Mouse (Mus musculus): Measurements from ENCODE around the gene Onecut3. TPM values are rescaled to one million over a fixed set of nuclear protein-coding genes. Genes with fewer than 3 reads are reported as not detected.

Onecut3 gene
- total RNA-seq, 1 experiment from 2014 or later: not detected

DNA sequence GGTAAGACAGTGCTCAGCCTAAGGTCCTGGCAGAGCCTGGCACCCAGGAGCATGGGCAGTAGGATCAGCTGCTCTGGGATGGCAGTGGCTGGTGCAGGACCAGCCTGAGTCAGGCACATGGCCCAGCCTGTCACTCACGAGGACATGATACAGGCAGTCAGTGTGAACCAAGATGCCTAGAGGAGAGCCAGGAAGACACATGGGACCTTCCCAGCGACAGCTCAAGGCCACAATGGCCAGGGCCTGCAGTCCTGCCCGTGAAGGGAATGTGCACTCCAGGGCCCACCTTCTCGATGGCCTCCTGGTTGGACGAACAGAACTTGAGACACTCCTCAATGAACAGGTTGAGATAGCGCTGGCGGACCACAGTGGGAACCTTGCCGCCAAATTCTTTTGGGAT is 51.0 kb downstream of the Onecut3 start:
- ATAC-seq (ENCODE audit: extremely low read depth, insufficient number of reproducible peaks, low FRiP score, poor library complexity, severe bottlenecking): no peak

DNA sequence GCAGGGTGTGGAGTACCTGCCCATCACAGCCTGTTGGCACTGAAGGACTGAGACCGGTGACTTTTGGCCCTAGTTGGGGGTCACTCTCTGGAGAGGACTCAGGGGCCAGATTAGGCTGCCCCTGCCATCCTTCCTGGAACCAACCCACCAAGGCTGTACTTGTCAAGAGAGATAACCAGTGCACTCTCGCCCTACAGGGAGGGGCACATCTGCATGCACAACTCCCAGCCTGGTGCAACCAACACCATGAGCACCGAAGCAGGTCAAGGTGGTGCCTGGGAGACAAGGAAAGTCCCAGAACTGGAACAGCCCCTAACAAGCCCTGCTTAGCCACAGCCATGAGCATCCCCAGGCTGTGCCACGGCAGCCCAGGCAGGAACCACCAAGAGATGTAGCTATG is 52.3 kb downstream of the Onecut3 start:
- ATAC-seq (ENCODE audit: extremely low read depth, insufficient number of reproducible peaks, low FRiP score, poor library complexity, severe bottlenecking): no peak

DNA sequence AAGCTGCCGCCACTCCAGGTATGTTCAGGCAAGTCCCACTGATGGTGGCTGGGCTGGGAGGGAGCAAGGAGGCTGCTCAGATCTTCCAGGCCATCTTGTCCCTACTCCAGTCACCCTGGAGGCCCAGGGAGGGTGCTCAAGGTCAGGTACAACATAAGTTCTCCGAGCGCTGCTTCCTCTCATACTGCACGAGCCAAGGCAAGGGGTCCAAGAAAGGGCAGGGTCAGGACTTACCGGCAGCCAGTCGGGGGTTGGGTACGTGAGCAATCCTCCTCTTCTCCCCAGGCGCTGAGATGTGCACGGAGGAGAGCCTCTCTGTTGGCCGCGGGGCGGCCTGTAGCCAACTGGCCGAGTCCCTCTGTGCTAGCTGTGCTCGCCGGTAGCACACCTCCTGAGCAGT is 52.9 kb downstream of the Onecut3 start:
- no peak for ATAC-seq (ENCODE audit: extremely low read depth, insufficient number of reproducible peaks, low FRiP score, poor library complexity, severe bottlenecking)

DNA sequence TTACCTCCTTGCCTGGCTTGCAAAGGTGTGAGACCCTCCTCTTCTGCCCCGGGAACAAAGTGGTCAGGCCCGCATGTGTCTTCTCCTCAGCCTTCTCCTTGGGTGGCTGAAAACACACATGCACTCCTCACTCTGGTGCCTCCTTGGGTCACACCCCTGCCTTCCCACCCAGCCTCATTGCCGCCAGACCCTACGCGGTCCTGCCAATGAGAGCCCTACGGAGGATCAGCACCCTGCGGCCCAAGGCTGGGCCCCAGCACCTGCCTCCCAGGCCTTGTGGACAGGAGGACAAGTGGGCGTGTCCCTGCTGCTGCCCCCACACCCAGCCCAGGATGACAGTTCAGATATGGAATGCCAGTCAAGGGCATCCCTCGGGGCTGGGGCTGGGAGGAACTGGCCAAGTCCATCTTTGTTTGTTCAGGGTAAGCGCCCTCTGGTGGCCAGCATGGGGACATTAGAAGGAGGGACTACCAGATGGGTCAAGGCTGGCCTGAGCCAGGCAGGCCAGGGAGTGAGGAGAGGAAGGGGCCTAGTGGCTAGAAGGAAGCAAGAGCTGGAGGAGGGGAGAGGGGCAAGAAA is 53.9 kb downstream of the Onecut3 start:
- ATAC-seq (ENCODE audit: extremely low read depth, insufficient number of reproducible peaks, low FRiP score, poor library complexity, severe bottlenecking): peak; percentile 31; the same call in 1 of the 2 replicates

DNA sequence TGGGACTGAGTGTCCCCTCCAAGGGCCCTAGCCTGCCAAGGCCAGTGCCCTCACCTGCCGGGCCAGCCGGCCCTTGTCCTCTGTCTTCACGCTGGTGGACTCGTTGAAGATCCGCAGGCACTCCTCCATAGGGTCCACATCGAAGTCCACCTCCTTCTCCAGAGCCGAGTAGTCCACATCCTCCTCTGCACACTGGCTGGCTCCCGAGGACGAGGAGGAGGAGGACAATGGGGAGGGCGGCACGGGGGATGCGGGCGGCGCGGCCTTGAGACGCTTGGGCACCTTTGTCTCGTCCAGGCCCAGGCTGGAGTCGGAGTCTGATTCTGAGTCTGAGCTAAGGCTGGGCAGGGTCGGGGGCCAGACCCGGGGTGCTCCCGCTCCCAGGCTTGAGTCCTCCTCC is 54.6 kb downstream of the Onecut3 start:
- no peak for ATAC-seq (ENCODE audit: extremely low read depth, insufficient number of reproducible peaks, low FRiP score, poor library complexity, severe bottlenecking)

DNA sequence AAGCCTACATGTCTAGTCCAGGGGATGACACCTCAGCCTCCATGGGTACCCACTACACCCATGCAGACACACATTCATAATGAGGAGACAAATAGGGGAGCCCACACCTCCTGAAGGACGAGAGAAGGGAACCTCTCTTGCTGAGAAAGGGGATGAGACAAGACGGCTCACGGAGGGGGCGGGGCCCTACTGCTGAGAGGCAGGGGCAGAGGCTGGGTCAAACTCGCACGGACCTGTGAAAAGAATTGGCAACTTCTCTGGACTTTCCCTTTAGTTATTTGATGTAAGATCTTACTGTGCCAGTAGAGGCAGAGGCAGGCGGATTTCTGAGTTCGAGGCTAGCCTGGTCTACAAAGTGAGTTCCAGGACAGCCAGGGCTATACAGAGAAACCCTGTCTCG is 57.7 kb downstream of the Onecut3 start:
- no peak for ATAC-seq (ENCODE audit: extremely low read depth, insufficient number of reproducible peaks, low FRiP score, poor library complexity, severe bottlenecking)

DNA sequence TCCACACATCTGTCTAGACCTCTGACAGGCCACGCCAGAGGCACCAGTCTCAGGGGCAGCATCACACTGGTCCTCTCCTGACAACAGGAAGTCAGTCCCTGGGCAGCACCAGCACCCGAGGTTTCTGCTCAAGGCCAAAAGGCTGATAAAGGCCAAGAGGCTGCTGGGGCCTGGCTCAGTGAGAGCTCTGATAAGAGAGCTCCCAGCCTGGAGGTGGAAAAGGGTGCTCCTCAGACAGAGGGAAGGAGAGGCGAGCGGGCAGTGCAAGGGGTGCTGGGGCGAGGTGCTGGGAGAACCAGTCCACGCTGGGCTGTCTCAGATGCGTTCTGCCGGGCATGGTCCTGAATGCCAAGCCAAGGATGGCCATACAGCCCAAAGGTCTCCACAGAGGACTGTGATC is 58.9 kb downstream of the Onecut3 start:
- ATAC-seq (ENCODE audit: extremely low read depth, insufficient number of reproducible peaks, low FRiP score, poor library complexity, severe bottlenecking): no peak

DNA sequence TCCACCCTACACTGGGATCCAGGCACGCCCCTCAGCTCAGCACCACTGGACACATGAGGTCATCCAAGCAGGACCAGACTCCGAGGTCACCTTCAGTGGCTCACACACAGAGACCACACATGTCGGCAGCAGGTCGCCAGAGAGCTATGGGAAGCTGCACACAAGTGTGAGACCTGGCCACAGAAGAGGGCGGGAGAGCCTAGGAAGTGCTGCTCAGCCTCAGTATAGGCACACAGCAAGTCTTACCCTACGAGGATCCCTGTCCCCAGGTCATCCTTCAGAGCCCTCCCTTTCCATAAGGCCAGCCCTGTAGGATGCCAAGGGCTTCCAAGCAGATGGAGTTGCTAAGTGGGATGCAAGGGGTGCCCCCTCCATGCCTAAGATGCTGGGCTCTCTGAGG is 59.4 kb downstream of the Onecut3 start:
- no peak for ATAC-seq (ENCODE audit: extremely low read depth, insufficient number of reproducible peaks, low FRiP score, poor library complexity, severe bottlenecking)

DNA sequence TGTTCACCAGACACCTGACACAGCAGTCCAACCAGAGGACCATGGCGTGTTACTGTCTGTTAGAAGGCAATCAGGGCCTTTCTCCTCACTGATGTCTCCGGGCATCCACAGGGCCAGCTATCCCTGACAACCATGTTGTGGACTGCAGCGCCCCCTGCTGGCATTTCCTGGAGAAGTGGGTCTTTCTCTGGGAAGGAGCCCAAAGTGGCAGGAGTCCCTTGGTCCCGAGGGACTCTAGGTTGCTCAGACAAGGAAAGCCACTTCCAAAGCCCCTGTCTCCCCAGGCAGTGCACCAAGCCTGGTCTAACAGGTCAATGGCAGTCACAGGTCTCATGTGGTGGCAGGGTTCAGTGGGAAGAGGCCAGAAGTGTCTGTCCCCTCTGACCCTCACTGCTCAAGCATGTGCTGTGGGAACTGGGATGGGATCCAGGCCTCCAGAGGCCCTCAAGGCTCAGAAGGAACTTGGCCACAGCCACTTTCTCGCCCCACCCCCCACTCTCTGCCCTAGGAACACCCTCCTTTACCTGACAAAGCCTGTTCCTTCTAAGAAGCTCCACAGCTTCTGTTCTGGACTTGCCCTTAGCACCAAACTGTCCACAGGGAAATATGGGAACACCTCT is 62.8 kb downstream of the Onecut3 start:
- no peak for ATAC-seq (ENCODE audit: extremely low read depth, insufficient number of reproducible peaks, low FRiP score, poor library complexity, severe bottlenecking)

DNA sequence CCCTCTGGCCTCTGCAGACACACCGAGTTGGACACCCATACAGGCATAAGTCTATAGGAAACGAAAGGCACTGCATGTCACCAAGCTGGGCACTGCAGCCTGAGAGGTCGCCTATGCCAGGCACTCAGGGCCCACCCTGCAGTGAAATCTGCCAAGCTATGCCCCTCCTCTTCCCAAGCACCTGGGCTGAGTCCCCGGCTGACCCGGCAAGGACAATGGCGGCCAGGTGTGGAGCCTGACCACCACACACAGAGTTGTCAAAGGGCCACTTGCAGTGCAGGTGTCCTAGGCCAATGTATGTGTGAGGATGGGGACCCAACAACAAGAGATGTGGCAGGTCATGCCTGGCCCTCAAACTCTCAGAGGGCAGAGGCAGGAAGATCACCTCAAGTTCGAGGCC is 64.8 kb downstream of the Onecut3 start:
- no peak for ATAC-seq (ENCODE audit: extremely low read depth, insufficient number of reproducible peaks, low FRiP score, poor library complexity, severe bottlenecking)

DNA sequence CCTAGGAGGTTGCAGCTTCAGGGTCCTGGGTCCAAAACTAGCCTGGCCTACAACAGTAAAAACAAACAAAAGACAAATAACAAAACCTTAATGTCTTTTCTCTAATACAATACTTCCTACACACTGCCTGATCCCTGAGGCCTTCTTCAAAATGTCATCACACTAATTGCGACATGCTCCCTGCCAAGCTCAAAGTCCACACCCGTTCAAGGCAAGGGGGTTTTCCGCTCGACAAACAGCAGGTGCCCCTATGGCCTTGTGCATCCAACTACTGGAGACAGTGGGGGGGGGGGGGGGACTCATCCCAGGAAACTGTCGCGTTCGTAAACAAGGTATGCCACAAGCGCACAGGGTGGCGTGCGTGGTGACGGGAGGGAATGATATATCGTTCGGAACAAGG is 66.0 kb downstream of the Onecut3 start:
- ATAC-seq (ENCODE audit: extremely low read depth, insufficient number of reproducible peaks, low FRiP score, poor library complexity, severe bottlenecking): no peak

DNA sequence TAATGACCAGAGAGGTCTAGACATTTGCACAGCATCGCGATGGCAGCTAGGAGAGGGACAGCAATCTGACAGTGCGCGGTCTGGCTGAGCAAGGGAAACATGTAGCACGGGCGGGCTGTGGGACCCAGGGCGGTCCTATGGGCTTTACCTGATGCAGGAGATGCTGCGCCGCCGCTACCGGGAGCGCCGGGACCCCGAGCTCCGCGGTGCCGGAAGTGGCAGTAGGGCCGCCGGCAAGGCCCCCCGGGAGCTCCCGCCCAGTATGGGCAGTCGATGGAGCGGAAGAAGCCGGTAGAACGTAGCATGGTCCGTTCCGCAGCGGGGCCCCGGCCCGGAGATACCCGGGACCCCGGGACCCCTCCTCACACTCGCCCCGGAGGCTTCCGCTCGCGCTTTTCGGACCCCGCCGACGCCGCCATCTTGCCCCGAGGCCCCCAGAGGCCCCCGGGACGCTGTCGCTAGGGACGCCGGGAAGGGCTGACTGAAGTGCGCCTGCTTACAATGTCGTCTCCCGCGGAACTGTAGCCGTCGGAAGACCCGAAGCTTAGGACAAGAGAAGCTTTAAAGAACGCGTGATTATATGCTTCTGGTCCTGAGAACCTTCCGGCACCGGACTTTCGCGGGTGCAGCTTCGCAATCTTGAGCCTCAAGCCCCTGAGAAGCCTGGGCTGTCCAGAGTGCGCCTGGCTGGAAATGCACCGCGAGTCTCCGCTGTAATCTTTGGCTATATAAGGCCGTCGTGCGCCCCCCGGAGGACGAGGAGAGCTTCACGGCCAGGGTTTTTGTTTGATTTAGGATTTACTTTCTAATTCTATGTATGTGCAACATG is 66.7 kb downstream of the Onecut3 start, which contains the start of gene Rexo1:
Rexo1 (minus strand) TSS at position 445 of the 829 bp plus-strand sequence.
- ATAC-seq (ENCODE audit: extremely low read depth, insufficient number of reproducible peaks, low FRiP score, poor library complexity, severe bottlenecking): peak; percentile 85

DNA sequence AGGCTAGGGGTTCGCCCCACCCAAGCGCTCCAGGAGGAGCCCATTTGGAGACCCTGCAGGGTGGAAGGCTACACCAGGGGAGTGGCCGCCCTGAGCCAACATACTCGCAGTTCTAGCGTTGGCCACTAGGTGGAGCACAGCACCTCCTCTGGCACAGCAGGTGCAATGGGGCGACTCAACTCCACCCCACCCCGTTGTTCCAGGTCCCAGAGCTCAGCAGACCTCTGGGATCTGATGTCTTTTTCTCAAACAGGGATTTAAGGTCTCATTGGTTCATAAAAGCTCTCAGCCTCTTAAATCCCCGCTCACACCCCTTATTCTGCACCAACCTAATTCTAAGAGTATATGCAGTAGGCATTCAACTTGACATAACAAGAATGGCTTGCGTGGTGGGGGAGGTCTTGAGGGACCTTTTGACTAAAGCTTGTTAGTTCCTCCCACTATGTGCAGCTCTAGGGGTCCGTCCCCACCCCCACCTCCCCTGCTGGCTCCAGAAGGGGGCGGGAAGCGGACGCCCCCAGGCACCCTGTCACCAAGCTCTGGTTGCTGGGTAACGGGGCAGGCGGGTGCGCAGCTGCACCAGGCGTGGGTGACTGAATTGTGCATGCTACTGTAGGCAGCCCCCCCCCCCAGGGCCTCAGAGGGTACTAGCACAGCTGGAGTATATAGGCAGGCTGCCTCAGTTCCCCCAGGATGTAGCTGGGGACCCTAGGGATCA is 71.9 kb downstream of the Onecut3 start:
- ATAC-seq (ENCODE audit: extremely low read depth, insufficient number of reproducible peaks, low FRiP score, poor library complexity, severe bottlenecking): peak; percentile 55

Other genes starting within 250 kb of the Onecut3 start
- 54.3 and 69.8 TPM in 2 replicates for gene Ndufs7, start 245.7 kb upstream of the Onecut3 start, total RNA-seq (2017)
- gene Gamt, start 233.8 kb upstream of the Onecut3 start, total RNA-seq (2017): 0.70 and 2.7 TPM in 2 replicates
- gene Dazap1, start 233.3 kb upstream of the Onecut3 start, total RNA-seq (2017): 83.8 and 93.6 TPM in 2 replicates
- 1,847 and 1,925 TPM in 2 replicates for gene Rps15, start 202.4 kb upstream of the Onecut3 start, total RNA-seq (2017)
- 0.23 and 0.37 TPM in 2 replicates for gene Apc2, start 198.9 kb upstream of the Onecut3 start, total RNA-seq (2017)
- 17.5 and 20.7 TPM in 2 replicates for gene 2310011J03Rik, start 174.3 kb upstream of the Onecut3 start, total RNA-seq (2017)
- gene Pcsk4, start 165.3 kb upstream of the Onecut3 start, total RNA-seq (2017): 0.25 TPM in 1 of 2 replicates, not detected in the other
- not detected in 2 replicates for gene Reep6, start 164.9 kb upstream of the Onecut3 start, total RNA-seq (2017)
- not detected in 2 replicates for gene Adamtsl5, start 146.4 kb upstream of the Onecut3 start, total RNA-seq (2017)
- not detected in 2 replicates for gene Plk5, start 138.4 kb upstream of the Onecut3 start, total RNA-seq (2017)
- 4.1 and 4.8 TPM in 2 replicates for gene Mex3d, start 107.2 kb upstream of the Onecut3 start, total RNA-seq (2017)
- gene Mbd3, start 95.3 kb upstream of the Onecut3 start, total RNA-seq (2017): 26.9 and 27.0 TPM in 2 replicates
- gene Uqcr11, start 88.0 kb upstream of the Onecut3 start, total RNA-seq (2017): 35.4 and 38.2 TPM in 2 replicates
- 81.3 and 86.5 TPM in 2 replicates for gene Tcf3, start 61.2 kb upstream of the Onecut3 start, total RNA-seq (2017)
- gene Atp8b3, start 44.3 kb downstream of the Onecut3 start, total RNA-seq (2017): 0.12 and 0.23 TPM in 2 replicates
- gene Rexo1, start 66.7 kb downstream of the Onecut3 start, total RNA-seq (2017): 29.3 and 35.4 TPM in 2 replicates
- gene Klf16, start 82.5 kb downstream of the Onecut3 start, total RNA-seq (2017): 6.5 and 8.0 TPM in 2 replicates
- gene Abhd17a, start 95.5 kb downstream of the Onecut3 start, total RNA-seq (2017): 26.4 and 33.0 TPM in 2 replicates
- gene Scamp4, start 108.0 kb downstream of the Onecut3 start, total RNA-seq (2017): 11.2 and 13.3 TPM in 2 replicates
- gene Adat3, start 108.0 kb downstream of the Onecut3 start, total RNA-seq (2017): not detected in 2 replicates
- 0.74 and 1.3 TPM in 2 replicates for gene Gm49322, start 111.2 kb downstream of the Onecut3 start, total RNA-seq (2017)
- 216 and 221 TPM in 2 replicates for gene Csnk1g2, start 128.0 kb downstream of the Onecut3 start, total RNA-seq (2017)
- 21.4 and 22.8 TPM in 2 replicates for gene Btbd2, start 162.2 kb downstream of the Onecut3 start, total RNA-seq (2017)
- gene Mknk2, start 183.3 kb downstream of the Onecut3 start, total RNA-seq (2017): 105 and 113 TPM in 2 replicates
- 171 and 197 TPM in 2 replicates for gene Mob3a, start 207.1 kb downstream of the Onecut3 start, total RNA-seq (2017)
- gene Izumo4, start 207.3 kb downstream of the Onecut3 start, total RNA-seq (2017): 32.9 and 46.6 TPM in 2 replicates
- 142 and 173 TPM in 2 replicates for gene Ap3d1, start 247.4 kb downstream of the Onecut3 start, total RNA-seq (2017)